Mouse (Mus musculus): ENCODE results near the gene Rabep1.
"Not testable (repeated sequence)": the region's sequence is repeated elsewhere in the genome, so short reads cannot be mapped to it uniquely, and the experiment has no call there.

The Rabep1 gene

DNA sequence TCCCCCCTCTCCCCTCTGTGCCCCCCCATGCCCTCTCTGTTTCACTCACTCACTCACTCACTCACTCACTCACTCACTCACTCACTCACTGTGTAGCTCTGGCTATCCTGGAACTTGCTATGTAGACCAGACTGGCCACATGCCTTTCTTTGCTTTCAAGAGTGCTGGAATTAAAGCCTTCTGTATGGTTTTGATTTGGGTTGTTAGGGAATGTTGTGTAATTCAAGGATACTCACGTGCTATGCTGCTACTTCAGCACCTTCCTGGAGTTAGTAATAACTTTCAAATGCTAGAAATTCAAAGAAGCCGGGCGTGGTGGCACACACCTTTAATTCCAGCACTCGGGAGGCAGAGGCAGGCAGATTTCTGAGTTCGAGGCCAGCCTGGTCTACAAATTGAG lies 53.6 kb downstream of the Rabep1 start:
- not testable (repeated sequence) for DNase-seq

DNA sequence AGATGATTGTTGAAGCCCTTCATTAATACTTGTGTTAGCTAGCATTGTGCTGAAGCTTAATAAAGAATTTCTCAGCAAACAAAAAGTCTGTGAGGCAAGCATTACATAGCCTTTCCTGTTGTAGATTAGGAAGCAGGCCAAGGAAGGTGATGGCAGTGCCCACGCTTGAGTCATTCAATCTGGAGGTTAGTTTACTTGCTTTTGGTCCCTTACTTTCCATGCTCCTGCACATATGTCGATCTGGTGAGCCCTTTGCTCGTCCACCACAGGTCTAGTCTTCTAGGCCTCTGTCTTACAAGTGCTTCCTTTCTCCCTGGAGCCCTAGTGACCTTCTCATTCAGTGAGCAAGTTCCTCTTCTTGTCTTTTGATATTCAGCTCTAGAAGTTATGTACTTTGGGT lies 62.1 kb downstream of the Rabep1 start:
- DNase-seq = no peak

DNA sequence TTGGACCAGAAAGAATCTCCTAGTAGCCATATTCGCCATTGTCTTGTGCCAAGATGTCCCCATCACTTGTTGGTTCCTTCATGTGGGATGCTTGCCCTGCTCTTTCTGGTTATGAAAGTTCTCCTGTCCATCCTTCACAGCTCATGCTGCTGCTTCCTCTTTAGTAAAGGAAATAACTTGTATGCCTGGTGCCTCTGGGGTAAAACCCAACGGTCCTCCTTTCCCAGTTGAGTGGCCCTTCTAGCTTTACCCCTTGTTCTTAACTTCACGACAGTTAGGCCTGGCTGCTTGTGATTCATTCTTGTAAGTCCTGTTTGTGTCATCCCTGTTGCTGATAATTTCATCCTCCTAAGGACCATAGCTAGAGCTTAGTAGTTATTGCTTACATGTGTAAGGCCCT lies 66.7 kb downstream of the Rabep1 start:
- no peak for DNase-seq

DNA sequence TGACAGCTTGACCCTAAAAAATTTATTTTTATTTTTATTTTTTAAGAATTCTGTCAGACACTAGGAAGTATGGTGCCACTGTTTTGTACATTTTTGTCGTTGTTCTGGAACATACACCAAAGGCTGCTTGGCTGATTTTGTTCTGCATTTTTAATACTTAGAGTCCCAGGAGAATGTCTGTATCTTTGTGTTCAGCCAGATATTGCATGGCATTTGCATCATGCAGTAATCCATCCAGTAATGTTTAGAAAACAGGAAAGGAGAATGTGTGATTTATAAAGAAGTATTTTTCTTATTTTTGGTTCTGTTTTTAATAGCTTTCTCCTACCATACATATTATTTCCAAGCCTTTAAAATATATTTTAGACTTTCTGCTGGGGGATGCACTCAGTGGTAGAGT lies 67.3 kb downstream of the Rabep1 start:
- DNase-seq = no peak

DNA sequence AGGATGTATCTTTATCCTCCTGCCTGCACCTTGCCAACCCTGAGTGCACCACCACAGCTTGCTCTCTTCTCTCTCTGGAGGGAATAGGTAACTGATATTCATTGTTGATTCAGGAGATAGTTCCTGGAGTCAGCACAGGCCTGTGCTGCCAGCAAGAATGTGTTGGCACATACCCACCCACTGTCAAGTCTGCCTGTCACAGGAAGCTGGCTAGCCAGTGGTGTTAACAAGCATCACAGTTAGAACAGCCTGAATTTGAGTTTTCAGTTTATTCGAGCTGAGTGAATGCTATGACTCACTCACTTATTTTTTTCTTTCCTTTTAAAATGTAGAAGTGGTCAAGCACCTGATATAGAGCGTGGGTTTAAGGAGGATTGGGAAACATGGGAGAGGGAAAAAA lies 73.3 kb downstream of the Rabep1 start:
- no peak for DNase-seq

DNA sequence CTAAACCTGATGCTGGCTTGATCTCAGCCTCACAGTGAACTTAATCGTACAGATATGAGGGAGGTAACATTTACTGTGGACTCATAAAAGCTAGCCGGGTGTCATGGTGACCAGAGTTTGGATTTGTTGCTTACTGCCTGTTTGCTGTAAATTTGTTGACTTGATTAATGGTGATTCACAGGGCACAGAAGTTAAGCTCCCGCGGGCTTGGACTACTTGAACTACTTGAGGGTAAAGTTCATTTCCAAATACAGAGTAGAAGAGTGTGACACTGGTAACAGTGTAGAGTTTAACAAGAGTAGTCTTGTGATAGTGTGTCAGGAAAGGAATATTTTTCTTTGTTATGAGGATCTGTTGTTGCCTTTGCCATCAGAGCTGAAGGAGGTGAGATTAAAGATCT lies 74.9 kb downstream of the Rabep1 start:
- DNase-seq = no peak

DNA sequence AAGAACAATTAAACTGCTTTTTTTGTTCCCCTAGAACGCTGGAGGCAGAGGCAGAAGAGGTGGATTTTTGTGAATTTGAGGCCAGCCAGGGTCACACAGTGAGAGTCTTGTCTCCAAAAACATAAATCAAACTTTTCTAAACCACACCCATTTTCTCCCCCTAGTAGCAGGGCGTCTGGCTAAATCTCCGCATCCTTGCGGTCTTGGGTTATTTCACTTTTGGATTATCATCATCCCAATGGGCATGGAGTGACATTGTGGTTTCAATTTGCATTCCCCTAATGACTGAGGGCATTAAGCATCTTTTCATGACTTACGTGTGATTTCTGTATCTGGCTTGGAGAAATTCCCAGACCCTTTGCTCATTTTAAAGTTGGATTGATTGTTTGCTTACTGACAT lies 86.9 kb downstream of the Rabep1 start:
- DNase-seq = no peak

DNA sequence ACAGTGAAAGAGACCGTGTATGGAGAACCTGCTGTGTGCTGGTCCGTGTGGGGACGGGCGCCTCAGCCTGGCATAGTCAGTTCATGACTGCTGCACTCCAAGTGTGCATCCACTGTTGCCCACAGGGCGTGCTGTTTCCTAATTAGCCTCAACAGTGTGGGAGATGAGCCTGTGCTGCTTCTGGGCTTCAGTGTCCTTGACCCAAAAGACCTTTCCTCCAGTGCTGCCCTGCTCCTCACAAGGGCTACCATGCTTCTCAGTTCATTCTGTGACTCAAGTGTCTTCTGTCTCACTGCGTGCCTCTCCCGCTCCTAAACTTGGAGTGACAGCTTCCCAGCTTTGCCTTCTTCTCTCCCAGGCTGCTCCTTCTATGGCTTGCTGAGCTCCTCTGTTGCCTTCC lies 90.7 kb downstream of the Rabep1 start:
- DNase-seq = no peak

DNA sequence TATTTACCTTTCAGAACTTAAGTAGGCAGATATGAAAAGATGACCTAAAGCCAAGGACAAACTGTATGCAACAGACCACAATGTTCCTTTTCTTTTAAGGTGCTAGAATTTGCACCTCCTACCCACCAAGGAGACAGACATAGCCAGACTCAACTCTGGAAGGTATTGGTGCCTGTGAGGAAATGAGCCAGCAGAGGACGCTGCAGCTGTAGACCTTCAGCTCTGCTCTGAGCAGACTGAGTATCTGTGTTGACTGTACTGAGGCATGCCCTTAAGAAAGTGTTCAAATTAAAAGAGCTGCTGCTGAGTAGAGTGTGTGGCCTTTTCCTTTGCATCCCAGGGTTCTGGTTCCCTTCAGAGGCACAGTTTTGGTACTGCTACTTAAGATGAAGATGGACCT lies 98.0 kb downstream of the Rabep1 start:
- DNase-seq = no peak

DNA sequence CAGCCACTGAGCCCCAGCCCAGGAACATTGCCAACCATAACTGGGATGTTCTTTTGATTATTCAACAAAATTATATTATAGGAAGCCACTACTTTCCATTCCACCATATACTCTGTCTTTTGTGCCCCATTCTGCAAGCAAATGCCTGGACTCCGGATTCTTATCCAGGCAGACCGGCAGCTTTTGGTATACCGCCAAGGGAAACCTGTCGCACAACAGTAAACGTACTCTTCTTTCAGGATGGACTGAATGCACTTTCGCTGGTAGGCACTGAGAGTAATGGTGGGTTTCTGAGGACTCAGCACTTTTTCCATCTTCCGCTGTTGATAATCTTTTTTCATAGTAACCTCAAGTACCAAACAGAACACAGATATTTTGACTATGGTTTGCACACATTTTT lies 99.1 kb downstream of the Rabep1 start:
- no peak for DNase-seq

DNA sequence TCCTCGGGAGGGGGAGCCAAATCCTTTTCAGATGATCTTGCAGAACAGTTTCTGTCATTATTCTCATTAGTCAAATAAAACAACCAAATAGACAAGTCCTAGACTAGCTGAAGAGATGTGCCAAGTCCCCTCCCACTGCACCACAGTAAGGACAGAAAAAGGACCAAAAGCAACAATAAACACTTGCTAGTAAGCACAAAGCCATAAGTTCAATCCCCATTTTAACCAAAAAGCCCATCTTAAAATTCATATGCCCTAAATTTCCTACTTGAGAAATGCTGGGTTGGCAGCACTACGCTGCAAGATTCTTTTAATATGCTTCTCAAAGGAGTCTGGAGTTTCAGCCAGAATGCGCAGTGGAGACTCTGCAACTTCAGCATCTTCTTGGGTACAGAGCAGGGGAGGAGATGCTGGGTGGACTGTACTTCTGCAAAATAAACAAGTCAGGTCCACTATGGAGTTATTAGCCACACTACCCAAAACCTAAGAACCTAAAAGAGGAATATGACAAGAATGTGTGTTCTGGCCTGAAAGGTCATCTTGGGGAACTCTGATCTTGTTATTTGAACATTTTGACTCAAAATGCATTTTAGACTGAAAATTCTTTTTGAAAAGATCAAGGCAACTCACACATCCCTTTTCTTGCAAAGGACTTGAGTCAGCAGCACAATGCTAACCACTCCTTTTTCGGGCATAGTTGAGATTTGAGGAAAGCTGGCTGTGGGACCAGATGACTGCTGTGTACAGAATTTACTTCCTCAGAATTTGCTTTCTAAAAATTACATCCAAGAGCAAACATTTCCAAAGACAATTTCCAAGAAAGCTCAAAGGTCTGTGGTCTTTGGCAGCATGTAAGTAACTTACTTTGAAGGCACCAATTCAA lies 100.6 kb downstream of the Rabep1 start:
- no peak for DNase-seq

DNA sequence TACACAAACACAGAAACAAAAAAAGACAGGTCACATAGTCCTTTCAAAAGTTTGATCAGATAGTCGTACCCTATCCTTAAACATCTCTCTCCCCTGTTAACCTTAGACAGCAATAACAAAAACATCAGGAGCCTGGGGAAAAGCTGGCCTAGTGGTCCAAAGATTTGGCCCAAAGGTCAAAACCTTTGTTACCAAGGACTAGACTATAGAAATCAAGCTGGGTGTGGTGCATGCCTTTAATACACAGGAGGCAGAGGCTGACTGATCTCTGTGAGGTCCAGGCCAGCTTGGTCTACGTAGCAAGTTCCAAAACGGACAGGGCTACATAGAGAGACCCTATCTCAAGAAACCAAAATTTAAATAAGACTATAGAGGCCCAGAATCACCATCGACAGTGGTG lies 110.1 kb downstream of the Rabep1 start:
- no peak for DNase-seq

DNA sequence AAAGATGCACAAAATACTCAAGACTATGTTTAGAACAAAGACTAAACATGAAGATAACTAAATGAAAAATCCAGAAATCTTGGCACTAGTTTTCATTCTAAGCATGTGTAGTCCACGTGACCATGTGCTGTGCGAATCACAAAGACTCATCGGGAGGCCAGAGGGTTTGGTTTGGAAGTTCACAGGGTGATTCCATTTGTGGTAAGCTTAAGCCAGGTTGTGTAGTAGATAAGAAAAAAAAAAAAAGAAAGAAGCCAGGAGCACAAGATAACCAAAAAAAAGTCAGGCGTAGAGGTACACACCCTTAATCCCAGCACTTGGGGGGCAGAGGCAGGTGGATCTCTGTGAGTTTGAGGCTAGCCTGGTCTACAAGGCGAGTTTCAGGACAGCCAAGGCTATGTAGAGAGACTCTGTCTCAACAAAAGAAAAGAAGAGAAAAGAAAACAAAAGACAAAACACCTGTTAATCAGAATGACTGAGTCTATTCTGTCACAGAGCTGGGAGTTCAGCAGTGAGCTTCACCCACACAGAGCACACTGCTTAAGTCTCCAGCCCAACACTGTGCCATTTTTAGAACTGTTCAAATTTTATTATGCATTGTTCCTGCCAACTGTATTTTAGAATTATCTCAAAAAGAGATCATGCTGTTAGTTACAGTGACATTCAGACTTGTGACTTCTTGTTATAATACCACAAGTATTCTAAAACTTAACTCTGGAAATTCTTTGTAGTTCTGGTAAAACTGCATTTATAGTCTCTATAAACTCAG lies 116.4 kb downstream of the Rabep1 start:
- DNase-seq = no peak

DNA sequence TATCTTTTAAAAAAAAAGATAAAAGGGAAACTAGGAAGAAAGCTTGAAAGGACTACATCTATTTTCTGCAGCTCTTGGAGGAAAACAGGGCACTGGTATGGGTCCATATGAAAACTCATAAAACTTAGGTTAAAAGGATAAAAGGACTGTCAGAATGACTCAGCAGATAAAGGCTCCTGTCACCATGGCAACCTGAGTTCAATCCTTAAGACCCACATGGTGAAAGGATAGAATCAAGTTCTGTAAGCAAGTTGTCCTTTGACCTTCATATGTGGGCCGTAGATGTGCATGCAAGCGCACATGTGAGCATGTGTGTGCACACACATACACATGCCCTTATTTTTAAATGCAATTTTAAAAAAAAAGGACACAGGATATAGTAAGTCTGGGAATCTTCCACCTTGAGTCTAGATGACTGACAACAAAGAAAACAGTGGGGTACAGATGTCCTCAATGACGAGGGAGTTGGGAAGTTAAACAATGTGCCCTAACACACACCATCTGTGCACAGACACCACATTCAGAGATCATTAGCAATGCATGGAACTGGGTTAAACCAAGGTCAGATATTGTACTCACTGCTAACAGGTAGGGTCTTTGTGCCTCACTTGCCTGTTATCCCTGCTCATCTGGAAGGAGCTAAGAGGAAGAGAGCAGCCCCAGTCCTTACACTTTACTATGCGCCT lies 119.8 kb downstream of the Rabep1 start:
- DNase-seq = no peak

DNA sequence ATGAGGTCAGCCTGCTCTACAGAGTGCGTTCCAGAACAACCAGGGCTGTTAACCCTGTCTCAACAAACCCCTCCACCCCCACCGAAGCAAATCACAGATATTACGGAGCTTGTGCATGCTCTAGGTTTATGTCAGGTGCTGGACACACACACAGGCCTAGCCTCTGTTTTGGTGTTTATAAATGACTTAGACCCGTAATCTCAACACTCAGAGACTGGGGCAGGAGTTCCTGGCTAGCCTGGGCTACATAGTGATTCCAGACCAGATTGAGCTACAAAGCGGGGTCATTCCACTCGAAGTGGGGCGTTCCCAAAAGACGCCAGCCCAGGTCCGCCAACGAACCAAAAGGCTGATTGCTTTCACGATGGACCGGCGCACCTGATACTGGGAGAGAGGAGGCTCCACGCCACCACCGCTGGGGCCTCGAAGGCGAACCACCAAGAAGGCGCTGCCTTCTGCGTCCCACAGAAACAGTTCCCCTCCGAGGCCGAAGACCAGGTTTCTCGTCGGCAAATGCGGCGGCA lies 124.8 kb downstream of the Rabep1 start:
- no peak for DNase-seq

DNA sequence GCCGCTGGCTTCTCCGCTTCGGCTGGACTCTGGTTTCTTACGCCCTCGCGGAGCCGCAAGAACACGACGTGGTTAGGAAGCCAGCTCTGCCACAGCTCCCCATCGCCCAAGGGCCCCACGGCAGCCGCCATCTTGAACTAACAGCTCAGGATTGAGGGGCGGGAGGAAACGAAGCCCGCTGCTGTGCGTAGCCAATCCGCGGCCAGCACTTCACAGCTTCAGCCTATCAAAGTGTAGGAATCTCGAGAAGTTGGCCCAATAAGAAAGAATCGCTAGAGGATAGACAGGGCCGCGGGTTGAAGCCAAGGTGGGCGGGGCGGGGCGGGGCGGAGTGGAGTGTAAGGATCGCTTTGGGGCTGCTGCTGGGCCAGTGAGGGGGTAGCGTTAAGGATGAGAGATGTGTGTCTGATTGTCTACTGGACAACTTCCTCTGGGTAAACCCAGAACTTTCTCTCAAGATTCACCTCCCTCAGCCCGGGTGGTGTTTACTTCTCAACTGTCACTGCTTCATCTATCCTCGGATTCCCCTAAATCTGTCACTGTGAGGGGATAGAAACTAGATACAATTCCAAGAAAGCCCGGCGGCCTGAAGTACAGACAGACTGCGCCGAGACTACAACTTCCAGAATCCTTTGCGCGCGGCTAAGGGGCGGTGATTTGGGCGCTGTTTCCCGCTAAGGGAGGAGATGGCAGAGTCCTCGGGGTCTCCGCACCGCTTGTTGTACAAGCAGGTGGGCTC lies 125.4 kb downstream of the Rabep1 start, which contains the start of the genes Nup88 and Rpain:
TSS of gene Nup88 (minus strand) at position 153 of the 739 bp plus-strand sequence.
TSS of gene Rpain (plus strand) at position 393 of the 739 bp plus-strand sequence.
- DNase-seq = peak; percentile 92

DNA sequence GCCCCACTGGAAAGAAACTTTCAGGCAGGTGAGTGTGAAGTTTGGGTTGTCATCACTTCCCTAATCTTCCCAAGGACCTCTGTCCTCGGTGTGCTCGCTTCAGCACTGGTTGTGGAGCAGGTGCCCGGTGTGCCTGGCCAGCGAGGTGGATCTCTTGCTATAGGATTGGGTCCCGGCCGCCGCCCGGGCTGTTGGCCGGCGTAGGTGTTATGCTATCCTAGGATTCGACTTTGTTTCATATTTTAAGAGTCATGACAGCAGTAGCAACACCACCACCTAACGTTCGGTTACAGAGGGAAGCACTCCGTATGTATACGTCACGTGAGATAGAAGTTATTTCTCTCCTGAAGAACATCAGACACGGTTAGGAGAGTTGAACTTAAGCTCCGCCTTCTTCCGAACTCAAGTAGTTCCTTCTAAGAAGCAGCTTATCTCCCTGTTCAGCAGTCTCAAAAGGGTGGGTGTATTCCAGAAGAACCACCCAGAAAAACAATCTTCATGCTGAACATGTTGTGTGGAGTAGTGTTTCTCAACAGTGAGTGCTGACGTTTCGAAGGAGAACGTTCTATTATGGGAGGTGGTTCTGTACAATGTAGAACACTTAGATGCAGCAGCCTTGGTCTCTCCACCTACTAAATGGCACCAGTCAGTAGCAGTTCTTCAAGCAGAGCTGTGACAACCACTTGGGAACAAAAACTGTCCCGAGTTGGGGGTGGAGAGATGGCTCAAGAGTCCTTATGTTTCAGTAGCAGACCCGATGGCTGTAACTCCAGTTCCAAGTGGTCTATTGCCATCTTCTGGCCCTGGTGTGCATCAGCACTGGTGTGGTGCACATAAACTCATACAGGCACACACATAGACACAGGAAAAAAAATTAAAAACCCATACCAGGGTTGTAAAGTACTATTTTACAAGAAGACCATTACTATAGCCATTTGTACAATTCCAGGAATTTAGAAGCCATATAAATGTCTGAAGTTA lies 126.3 kb downstream of the Rabep1 start:
- DNase-seq = no peak

DNA sequence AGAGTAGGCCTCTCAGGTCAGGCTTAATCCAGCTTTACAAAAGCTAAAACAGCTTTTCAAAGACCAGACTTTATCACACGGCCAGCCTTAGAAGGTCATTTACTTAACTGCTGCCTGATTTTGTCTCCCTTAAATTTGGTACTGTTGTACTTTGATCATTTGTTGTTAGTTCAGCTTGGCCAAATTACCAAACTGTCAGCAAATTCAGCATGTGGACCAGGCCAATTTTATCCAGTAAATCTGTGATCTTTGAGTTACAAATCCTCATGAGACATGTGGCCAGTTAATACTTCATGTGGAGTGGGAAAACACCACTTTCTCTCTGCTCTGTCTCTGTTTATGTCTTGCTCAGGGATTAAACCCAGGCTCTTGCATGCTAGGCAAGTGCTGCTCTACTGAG lies 128.0 kb downstream of the Rabep1 start:
- no peak for DNase-seq

DNA sequence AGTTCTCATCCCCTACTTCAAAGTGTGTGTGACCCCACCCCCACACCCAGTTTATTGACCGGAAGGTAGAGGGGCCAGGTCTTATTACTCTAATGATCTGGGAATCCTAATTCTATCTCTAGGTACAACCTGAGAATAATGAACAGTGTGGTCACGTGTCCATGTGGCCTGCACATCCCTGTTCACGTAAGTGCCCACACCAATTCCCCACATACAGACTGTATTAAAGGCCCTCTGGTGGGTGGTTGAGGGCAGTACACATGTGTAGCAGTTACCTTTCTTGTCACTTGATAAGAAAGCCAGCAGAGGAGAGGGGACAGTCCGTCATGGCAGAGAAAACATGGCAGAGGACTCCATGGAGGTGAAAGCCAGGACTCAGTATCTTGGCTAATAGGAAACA lies 129.4 kb downstream of the Rabep1 start:
- peak; percentile 8 for DNase-seq

DNA sequence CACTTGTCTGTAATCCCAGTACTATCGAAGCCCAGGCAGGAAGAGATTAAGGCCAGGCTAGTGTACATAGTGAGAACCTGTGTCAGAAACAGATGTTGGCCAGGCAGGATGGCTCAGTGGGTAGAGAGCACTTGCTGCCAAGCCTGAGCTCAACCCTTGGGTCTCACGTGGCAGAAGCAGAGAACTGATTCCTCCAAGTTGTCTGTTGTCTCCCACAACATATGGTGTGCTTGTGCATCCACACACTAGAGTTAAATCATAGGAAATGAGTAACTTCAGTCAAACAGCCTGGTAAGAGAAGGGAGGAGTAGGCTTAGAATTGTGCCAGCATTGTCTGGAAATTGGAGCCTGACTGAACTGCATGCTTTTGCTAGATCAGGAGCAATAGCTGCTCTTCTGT lies 130.6 kb downstream of the Rabep1 start:
- no peak for DNase-seq

DNA sequence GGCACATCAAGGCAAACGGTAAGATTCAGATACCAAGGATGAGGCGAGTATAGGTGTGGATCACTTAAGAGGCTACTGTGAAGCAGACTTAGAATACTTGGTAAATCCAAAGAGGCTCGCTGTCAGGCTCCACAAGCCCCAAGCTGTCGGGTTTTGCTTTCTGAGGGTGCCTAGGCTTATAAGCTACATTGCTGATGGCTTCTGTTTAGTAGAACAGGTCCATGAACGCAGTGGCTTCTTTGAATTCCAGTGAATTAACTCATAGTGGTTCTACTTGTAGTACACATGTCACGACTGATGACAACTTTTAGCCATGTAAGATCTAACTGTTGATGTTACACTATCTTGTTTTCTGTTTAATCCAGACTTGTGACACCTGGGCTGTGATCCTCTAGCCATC lies 132.7 kb downstream of the Rabep1 start:
- no peak for DNase-seq

Data from thymus, postnatal 25 days (tissue).